Mouse (Mus musculus) forebrain, postnatal 0 days (tissue): ENCODE measurements at regions not wholly inside any gene's neighbourhood (a gene's known extent, or its start where the extent isn't known, plus 50 kb on each side); places are given as distances from the start of the nearest gene placed in this dataset.

Source experiments
- ATAC-seq: fragments of 200-750 bp; cut with Nextera tagmentation; 2 replicates; pipeline ENCODE4 v1.8.0; 2017; ENCODE audit warnings: mild to moderate bottlenecking, moderate library complexity
- DNase-seq: peaks from one replicate; pipeline ENCODE4 v3.0.0-alpha.2; 2015
- H3K27ac ChIP-seq: fragments of 300-500 bp; sonication (generic); 2 replicates; pipeline ENCODE4 v1.5.1; 2014; ENCODE audit warnings: low read depth, mild to moderate bottlenecking, antibody characterized with exemption, low read length, moderate library complexity, mixed read lengths
- H3K27me3 ChIP-seq: fragments of 300-500 bp; sonication (generic); 2 replicates; pipeline ENCODE4 v1.6.1; 2014; ENCODE audit warnings: mild to moderate bottlenecking, low read length, mixed read lengths; ENCODE audit not compliant: insufficient read depth
- H3K36me3 ChIP-seq: fragments of 300-500 bp; sonication (generic); 2 replicates; pipeline ENCODE4 v1.6.1; 2014; ENCODE audit warnings: mild to moderate bottlenecking, moderate library complexity; ENCODE audit not compliant: insufficient read depth
- H3K4me1 ChIP-seq: fragments of 300-500 bp; sonication (generic); 2 replicates; pipeline ENCODE4 v1.6.1; 2014; ENCODE audit warnings: antibody characterized with exemption; ENCODE audit not compliant: insufficient read depth
- H3K4me2 ChIP-seq: fragments of 300-500 bp; sonication (generic); 2 replicates; pipeline ENCODE4 v1.6.1; 2014; ENCODE audit warnings: low read depth, mild to moderate bottlenecking, moderate library complexity
- H3K4me3 ChIP-seq: fragments of 300-500 bp; sonication (generic); 2 replicates; pipeline ENCODE4 v1.5.1; 2014; ENCODE audit warnings: low read depth, low read length, mixed read lengths
- H3K9ac ChIP-seq: fragments of 300-500 bp; sonication (generic); 2 replicates; pipeline ENCODE4 v1.6.1; 2014; ENCODE audit warnings: mild to moderate bottlenecking
- H3K9me3 ChIP-seq: fragments of 300-500 bp; sonication (generic); 2 replicates; pipeline ENCODE4 v1.6.1; 2016; ENCODE audit warnings: low read length
- CTCF ChIP-seq: sonication (generic); IDR thresholded peaks from 2 replicates; pipeline ENCODE4 v1.5.1; 2016; ENCODE audit warnings: antibody characterized with exemption, control low read depth, low read depth
- WGBS: fragments of 180-500 bp; shearing (Covaris S2); extraction: QIAGEN DNeasy Blood & Tissue Kit; methylation state at CpG from one replicate; pipeline ENCODE4 v1.1.7; 2014; 5-methylcytosine and 5-hydroxymethylcytosine counted together

- H3K27ac ChIP-seq, result no peak overlapping the region
- H3K4me2 ChIP-seq, result peak overlapping the region; percentile 37
- TF ChIP-seq CTCF, result peak; percentile 87
- H3K4me3 ChIP-seq, result no peak overlapping the region; the same call in 1 of the 2 replicates
- WGBS, result 13% methylated on average over 18 of the region's 18 CpGs
- H3K36me3 ChIP-seq, result no peaks in the 10 kb centered on the region
- peak; percentile 93 for ATAC-seq
- peak; percentile 75 for DNase-seq
- H3K9ac ChIP-seq, result 0 out of 2 replicates have a peak overlapping the region, but pooled peaks have one; percentile 25
- no peaks in the 10 kb centered on the region for H3K9me3 ChIP-seq
- no peaks in the 10 kb centered on the region for H3K27me3 ChIP-seq
- no peaks in the 10 kb centered on the region for H3K4me1 ChIP-seq
These were observed 99.0 kb upstream of the Slc7a12 start for GRCm38 (mm10) chr3:14381421-14381992.

GRCm38 (mm10) chr3:14390656-14391055 lies 89.8 kb upstream of the Slc7a12 start:
- Histone ChIP-seq H3K36me3 (no peaks in the 10 kb centered on the region), H3K4me1 (no peaks in the 10 kb centered on the region), H3K9ac (no peak overlapping the region), H3K9me3 (no peaks in the 10 kb centered on the region), H3K4me2 (no peak overlapping the region), H3K27me3 (no peaks in the 10 kb centered on the region), H3K4me3 (no peak overlapping the region), H3K27ac (no peak overlapping the region)
- no peak for TF ChIP-seq CTCF
- WGBS, result 91% methylated on average over 1 of the region's 1 CpGs
- no peak for DNase-seq
- no peak for ATAC-seq

DNA sequence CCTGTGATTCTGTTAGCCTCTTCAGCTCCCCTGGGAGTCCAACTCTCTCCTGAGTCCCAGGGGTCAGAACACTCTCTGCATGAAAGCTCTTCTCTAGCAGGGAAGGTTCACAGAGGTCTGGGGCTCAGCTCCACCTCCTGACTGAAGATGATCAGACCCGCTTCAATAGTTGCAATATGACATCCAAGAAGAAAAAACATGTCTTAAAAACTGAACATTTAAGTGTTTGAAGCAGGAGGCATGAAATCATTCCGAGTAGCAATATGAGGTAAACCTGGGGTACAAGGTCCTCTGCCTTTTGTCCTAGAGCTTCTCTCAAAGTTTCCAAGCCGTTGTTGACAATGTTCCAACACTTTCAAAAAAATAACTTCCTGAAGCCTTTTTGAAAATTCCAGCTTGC lies 81.8 kb upstream of the Slc7a12 start:
- Histone ChIP-seq H3K4me2 (no peak overlapping the region), H3K4me3 (no peak overlapping the region), H3K9me3 (no peaks in the 10 kb centered on the region), H3K36me3 (no peaks in the 10 kb centered on the region), H3K4me1 (no peaks in the 10 kb centered on the region), H3K27ac (no peak overlapping the region), H3K9ac (no peak overlapping the region), H3K27me3 (no peaks in the 10 kb centered on the region)
- no peak for TF ChIP-seq CTCF
- ATAC-seq (no peak), DNase-seq (no peak)
- 94% methylated on average over 3 of the region's 3 CpGs for WGBS

DNA sequence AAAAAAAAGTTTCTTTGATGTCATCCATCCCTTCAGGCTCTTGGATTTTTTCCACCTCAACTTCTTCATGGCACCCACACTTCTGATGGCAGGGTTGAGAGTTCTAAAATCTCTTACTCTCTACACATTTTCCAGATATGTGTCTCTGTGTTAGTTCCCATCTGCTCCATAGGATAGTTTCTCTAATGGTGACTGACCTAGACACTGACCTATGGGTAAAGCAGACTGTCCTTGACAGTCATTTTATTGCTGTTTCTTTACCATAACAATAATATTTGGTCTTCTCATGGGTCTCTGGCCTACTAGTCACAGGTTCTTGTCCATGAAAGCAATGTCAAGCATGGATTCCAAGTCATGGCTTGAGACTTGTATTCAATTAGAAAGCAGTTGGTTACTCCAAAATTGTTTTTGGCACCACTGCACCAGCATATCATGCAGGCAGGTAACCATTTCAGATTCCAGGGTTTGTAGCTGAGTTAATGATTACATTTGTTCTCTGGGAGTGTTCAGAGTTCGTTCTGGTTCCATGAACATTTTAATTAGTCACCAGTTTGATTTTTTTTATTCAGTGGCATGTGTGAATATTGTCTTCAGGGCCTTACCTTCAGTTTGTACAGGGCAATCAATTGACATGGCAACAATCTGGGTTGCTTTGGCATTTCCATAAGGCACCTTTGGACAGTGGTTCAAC lies 71.9 kb upstream of the Slc7a12 start:
- no peak overlapping the region for H3K4me2 ChIP-seq
- ATAC-seq (no peak), DNase-seq (no peak)
- no peak for TF ChIP-seq CTCF
- H3K4me1 ChIP-seq, result no peaks in the 10 kb centered on the region
- no peak overlapping the region for H3K9ac ChIP-seq
- no peaks in the 10 kb centered on the region for H3K27me3 ChIP-seq
- no peaks in the 10 kb centered on the region for H3K9me3 ChIP-seq
- H3K4me3 ChIP-seq, result no peak overlapping the region
- no peaks in the 10 kb centered on the region for H3K36me3 ChIP-seq
- 76% methylated on average over 1 of the region's 1 CpGs for WGBS
- H3K27ac ChIP-seq, result no peak overlapping the region
